Comparison of ENCODE assay signal across 8 mouse cellular contexts in the genomic region with DNA sequence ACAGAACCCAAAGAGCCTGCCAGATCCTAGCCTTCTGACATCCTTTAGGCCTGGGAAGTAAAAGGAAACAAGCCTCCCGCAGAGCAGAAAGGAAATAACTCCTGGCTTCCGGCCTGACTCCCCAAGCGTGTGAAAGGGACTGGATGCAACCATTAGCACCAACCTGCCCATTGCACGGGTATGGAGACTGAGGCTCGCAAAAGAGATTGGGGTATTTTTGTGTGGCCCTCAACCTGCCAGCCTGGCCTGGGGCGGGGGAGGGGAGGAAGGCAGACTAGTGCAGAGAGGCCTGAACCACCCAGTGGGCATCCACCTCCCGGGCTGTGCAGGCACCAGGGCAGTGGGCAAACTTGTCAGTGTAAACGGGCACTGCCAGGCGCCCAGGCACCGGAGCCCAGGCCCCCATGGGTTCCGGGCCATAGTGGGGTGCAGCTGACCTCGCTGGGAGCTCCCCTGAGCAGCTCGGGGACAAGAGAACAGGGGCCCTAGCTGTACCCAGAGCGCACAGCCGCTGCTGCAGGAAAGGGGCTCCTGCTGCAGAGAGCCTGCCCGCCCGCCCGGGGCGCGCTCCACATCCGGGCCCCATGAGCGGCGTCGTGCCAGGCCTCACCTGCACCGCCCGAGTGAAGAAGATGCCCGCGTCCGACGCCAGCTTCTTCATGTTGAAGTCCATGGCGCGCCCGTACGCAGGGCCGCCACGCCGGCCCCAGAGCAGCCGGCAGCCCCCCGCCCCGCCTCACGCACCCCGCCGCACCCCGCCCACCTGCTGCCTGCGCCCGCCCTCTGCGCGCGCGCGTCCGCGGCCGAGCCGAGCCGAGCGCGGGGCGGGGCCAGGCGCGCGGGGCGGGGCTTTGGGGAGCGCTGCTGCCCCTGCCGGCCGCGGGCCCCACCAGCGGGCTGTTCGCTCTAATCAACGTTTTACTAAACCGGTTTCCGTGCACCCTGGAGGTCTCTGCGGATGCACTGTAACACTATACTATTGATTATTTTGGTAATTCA. TPM values are rescaled to one million over a fixed set of nuclear protein-coding genes. Genes with fewer than 3 reads are reported as not detected.
DNase-seq lines count a peak whose midpoint lies in the region; ATAC-seq and TF ChIP-seq lines count a peak whose summit lies in the region.

A gene (minus strand): TSS at position 805 of the 999 bp plus-strand sequence.

- H3K9me3 ChIP-seq in embryonic facial prominence, embryonic 14.5 days (ENCODE audit: control insufficient read depth, low read length) = no peaks in the 10 kb centered on the region
- H3K9me3 ChIP-seq in limb, embryonic 15.5 days = no peaks in the 10 kb centered on the region
- H3K9me3 ChIP-seq in midbrain, postnatal 0 days (ENCODE audit: low read length) = no peaks in the 10 kb centered on the region

- H3K79me2 ChIP-seq in heart, adult 2 months (replicated peaks; ENCODE audit: control insufficient read depth, insufficient read depth, low read length) = peaks cover 1% of the 10 kb centered on the region

- no peak; the same call in 1 of the 2 replicates for TF ChIP-seq POLR2A in bone marrow, adult 2 months (IDR thresholded peaks at IDR 0.05; ENCODE audit: borderline replicate concordance, control insufficient read depth, low read depth, low read length)
- 0 out of 2 replicates have a peak, but pooled peaks have one; percentile 22 for TF ChIP-seq POLR2A in heart, adult 2 months (IDR thresholded peaks at IDR 0.05; ENCODE audit: insufficient read depth, low read depth, low read length)

- under 1% methylated on average over 72 of the region's 73 CpGs for WGBS in bone marrow, adult 2 months
- WGBS in embryonic facial prominence, embryonic 14.5 days = 5% methylated on average over 21 of the region's 73 CpGs
- 1% methylated on average over 65 of the region's 73 CpGs for WGBS in heart, adult 2 months
- 2% methylated on average over 57 of the region's 73 CpGs for WGBS in limb, embryonic 15.5 days
- WGBS in midbrain, postnatal 0 days = 3% methylated on average over 45 of the region's 73 CpGs

- peak within 1 kb of the TSS; percentile 80 for H3K9ac ChIP-seq in embryonic facial prominence, embryonic 14.5 days (ENCODE audit: low read depth, low read length)
- H3K9ac ChIP-seq in heart, adult 2 months (ENCODE audit: low read depth, low read length) = peak within 1 kb of the TSS; percentile 93
- peak within 1 kb of the TSS; percentile 75 for H3K9ac ChIP-seq in limb, embryonic 15.5 days
- H3K9ac ChIP-seq in midbrain, postnatal 0 days (replicated peaks; ENCODE audit: low read length, poor library complexity, severe bottlenecking) = peak within 1 kb of the TSS; percentile 86

- intact Hi-C loops in heart, adult 2 months (cut with DNase I) = no loop called here

- peak; percentile 45; the same call in 1 of the 2 replicates for TF ChIP-seq CTCF in bone marrow, adult 2 months (IDR thresholded peaks at IDR 0.05; ENCODE audit: control insufficient read depth, insufficient read depth, low read length)
- peak; percentile 70 for TF ChIP-seq CTCF in heart, adult 2 months (IDR thresholded peaks at IDR 0.05)
- TF ChIP-seq CTCF in midbrain, postnatal 0 days (IDR thresholded peaks at IDR 0.05) = peak; percentile 52

- 0 out of 2 replicates have a peak, but pooled peaks have one; percentile 34 for TF ChIP-seq EP300 in heart, adult 2 months (IDR thresholded peaks at IDR 0.05; ENCODE audit: insufficient read depth, low read depth, low read length)

- H3K4me1 ChIP-seq in bone marrow, adult 2 months (ENCODE audit: control insufficient read depth, insufficient read depth, low read length) = no peaks in the 10 kb centered on the region; the same call in 1 of the 2 replicates
- H3K4me1 ChIP-seq in embryonic facial prominence, embryonic 14.5 days (ENCODE audit: control insufficient read depth, insufficient read depth, low read length) = peaks cover 10% of the 10 kb centered on the region
- peaks cover 18% of the 10 kb centered on the region for H3K4me1 ChIP-seq in heart, adult 2 months (ENCODE audit: control insufficient read depth, insufficient read depth, low read length)
- peaks cover 31% of the 10 kb centered on the region for H3K4me1 ChIP-seq in limb, embryonic 15.5 days
- peaks cover 10% of the 10 kb centered on the region for H3K4me1 ChIP-seq in midbrain, postnatal 0 days (ENCODE audit: insufficient read depth, low read length)

- peak; percentile 63 for DNase-seq in 416B (ENCODE audit: low read depth)
- peak; percentile 90 for DNase-seq in embryonic facial prominence, embryonic 14.5 days (ENCODE audit: low spot score)
- DNase-seq in heart, adult 2 months = peak; percentile 92 to 93
- DNase-seq in kidney, adult 8-10 months = peak; percentile 68 to 74
- peak; percentile 90 for DNase-seq in midbrain, postnatal 0 days (ENCODE audit: low spot score)
- peak; percentile 82 to 85 for DNase-seq in spleen, postnatal 36 days (ENCODE audit: low spot score in 2 of 2)

- H3K36me3 ChIP-seq in embryonic facial prominence, embryonic 14.5 days (ENCODE audit: control insufficient read depth, insufficient read depth, low read length) = peaks cover 16% of the 10 kb centered on the region
- H3K36me3 ChIP-seq in heart, adult 2 months (ENCODE audit: control insufficient read depth, insufficient read depth, low read length) = no peaks in the 10 kb centered on the region; the same call in 1 of the 2 replicates
- peaks cover 10% of the 10 kb centered on the region for H3K36me3 ChIP-seq in limb, embryonic 15.5 days
- H3K36me3 ChIP-seq in midbrain, postnatal 0 days (ENCODE audit: insufficient read depth, low read length) = peaks cover 15% of the 10 kb centered on the region

- ATAC-seq in embryonic facial prominence, embryonic 14.5 days (ENCODE audit: low read depth) = peak; percentile 80
- ATAC-seq in limb, embryonic 15.5 days (ENCODE audit: insufficient number of reproducible peaks, low FRiP score, low TSS enrichment, low read depth) = peak; percentile 53
- peak; percentile 79 for ATAC-seq in midbrain, postnatal 0 days (ENCODE audit: low FRiP score)

- H3K27ac ChIP-seq in bone marrow, adult 2 months (ENCODE audit: control insufficient read depth, insufficient read depth, low read depth, low read length, poor library complexity) = peak within 1 kb of the TSS; percentile 57
- peak within 1 kb of the TSS; percentile 75 for H3K27ac ChIP-seq in embryonic facial prominence, embryonic 14.5 days (replicated peaks; ENCODE audit: low read depth, low read length)
- peak within 1 kb of the TSS; percentile 87 for H3K27ac ChIP-seq in heart, adult 2 months
- H3K27ac ChIP-seq in limb, embryonic 15.5 days = peak within 1 kb of the TSS; percentile 81
- H3K27ac ChIP-seq in midbrain, postnatal 0 days (ENCODE audit: low read depth, low read length) = peak within 1 kb of the TSS; percentile 75

- H3K4me2 ChIP-seq in embryonic facial prominence, embryonic 14.5 days (ENCODE audit: low read depth, low read length) = peak within 1 kb of the TSS; percentile 93
- peak within 1 kb of the TSS; percentile 96 for H3K4me2 ChIP-seq in limb, embryonic 15.5 days
- H3K4me2 ChIP-seq in midbrain, postnatal 0 days (ENCODE audit: low read depth, low read length, poor library complexity, severe bottlenecking) = peak within 1 kb of the TSS; percentile 85

- peak within 1 kb of the TSS; percentile 63 for H3K4me3 ChIP-seq in bone marrow, adult 2 months (replicated peaks; ENCODE audit: control insufficient read depth, low read depth, low read length)
- H3K4me3 ChIP-seq in embryonic facial prominence, embryonic 14.5 days (ENCODE audit: low read depth, low read length) = peak within 1 kb of the TSS; percentile 79
- H3K4me3 ChIP-seq in heart, adult 2 months = peak within 1 kb of the TSS; percentile 72
- H3K4me3 ChIP-seq in limb, embryonic 15.5 days = peak within 1 kb of the TSS; percentile 79
- H3K4me3 ChIP-seq in midbrain, postnatal 0 days (ENCODE audit: low read depth, low read length) = peak within 1 kb of the TSS; percentile 81

- no peaks in the 10 kb centered on the region for H3K27me3 ChIP-seq in embryonic facial prominence, embryonic 14.5 days (replicated peaks; ENCODE audit: control insufficient read depth, insufficient read depth, low read length)
- no peaks in the 10 kb centered on the region for H3K27me3 ChIP-seq in heart, adult 2 months (ENCODE audit: control insufficient read depth, insufficient read depth, low read length)
- no peaks in the 10 kb centered on the region for H3K27me3 ChIP-seq in limb, embryonic 15.5 days
- H3K27me3 ChIP-seq in midbrain, postnatal 0 days (ENCODE audit: insufficient read depth, low read length) = no peaks in the 10 kb centered on the region

RNA-seq across cellular contexts. Expression of the gene that starts here (rescaled TPM):
- polyA plus RNA-seq in bone marrow, adult 2 months (2011; ENCODE audit: insufficient read depth, insufficient read length, low replicate concordance, missing spikeins) = 27.2 and 50.0 TPM in 2 replicates
- 79.3 and 83.1 TPM in 2 replicates for polyA plus RNA-seq in embryonic facial prominence, embryonic 14.5 days (2014; fragmentation: Nextera tagmentation; extraction: Ambion mirVana)
- total RNA-seq in heart, adult 2 months (2021) = 10 to 100 TPM; 37.7 to 40.6 TPM
- polyA plus RNA-seq in heart, adult 2 months (2012; rRNA removed) = 125 and 143 TPM in 2 replicates
- 87.5 and 88.5 TPM in 2 replicates for polyA plus RNA-seq in limb, embryonic 15.5 days (2015; fragmentation: Nextera tagmentation; extraction: Ambion mirVana)
- total RNA-seq in midbrain, postnatal 0 days (2014; rRNA removed) = 375 and 403 TPM in 2 replicates
- polyA plus RNA-seq in midbrain, postnatal 0 days (2015; fragmentation: Nextera tagmentation; extraction: Ambion mirVana) = 185 and 199 TPM in 2 replicates

Comparison
In these comparisons a context has a peak if more than half of its experiments do, and no peak if none do; other contexts are left out.
1. Peak in every context shown above with its lines: DNase-seq, ATAC-seq, H3K4me3 ChIP-seq and H3K27ac ChIP-seq.